Mouse (Mus musculus) erythroblast, embryonic 14.5 days (primary cell): Measurements from ENCODE around the gene Tmem199. TPM values are rescaled to one million over a fixed set of nuclear protein-coding genes. Genes with fewer than 3 reads are reported as not detected.
"Not testable (repeated sequence)": the region's sequence is repeated elsewhere in the genome, so short reads cannot be mapped to it uniquely, and the experiment has no call there.

Experiments
- H3K27me3 ChIP-seq: 2 replicates; pipeline ENCODE4 v1.6.1; 2012; ENCODE audit warnings: inconsistent platforms; ENCODE audit not compliant: control insufficient read depth
- H3K36me3 ChIP-seq: 2 replicates; pipeline ENCODE4 v1.6.1; 2012; ENCODE audit warnings: mild to moderate bottlenecking, inconsistent platforms; ENCODE audit not compliant: control insufficient read depth
- H3K4me1 ChIP-seq: 2 replicates; pipeline ENCODE4 v1.6.1; 2012; ENCODE audit warnings: inconsistent platforms; ENCODE audit not compliant: control insufficient read depth
- H3K4me3 ChIP-seq: replicated peaks from 2 replicates; pipeline ENCODE3; 2012; ENCODE audit warnings: moderate library complexity, mild to moderate bottlenecking, inconsistent platforms
- H3K9me3 ChIP-seq: 2 replicates; pipeline ENCODE4 v1.6.1; 2012; ENCODE audit warnings: low read length, inconsistent platforms, mixed read lengths; ENCODE audit not compliant: control insufficient read depth
- GATA1 ChIP-seq: IDR thresholded peaks from 2 replicates; pipeline ENCODE4 v1.6.1; 2012; ENCODE audit warnings: low read length, inconsistent platforms, mixed read lengths
- TAL1 ChIP-seq: IDR thresholded peaks from 3 replicates; pipeline ENCODE4 v1.6.1; 2012; ENCODE audit warnings: low read length, inconsistent platforms, mixed read lengths
- polyA plus RNA-seq: library from polyadenylated mRNA; stranded (reverse); fragments of >175 nt; gene quantifications from 2 replicates; pipeline ENCODE4 v1.2.3, GENCODE M21; 2012

Tmem199 gene
- polyA plus RNA-seq, 1 experiment: 0.55 TPM

GRCm38 (mm10) chr11:78547718-78548460, 35.9 kb upstream of the Tmem199 start:
- H3K4me1 ChIP-seq: peaks cover 43% of the 10 kb centered on the region
- peaks cover 26% of the 10 kb centered on the region for H3K36me3 ChIP-seq
- H3K27me3 ChIP-seq: no peaks in the 10 kb centered on the region
- TF ChIP-seq GATA1 (no peak), TAL1 (no peak)
- no peaks in the 10 kb centered on the region for H3K9me3 ChIP-seq
- no peak overlapping the region for H3K4me3 ChIP-seq

DNA sequence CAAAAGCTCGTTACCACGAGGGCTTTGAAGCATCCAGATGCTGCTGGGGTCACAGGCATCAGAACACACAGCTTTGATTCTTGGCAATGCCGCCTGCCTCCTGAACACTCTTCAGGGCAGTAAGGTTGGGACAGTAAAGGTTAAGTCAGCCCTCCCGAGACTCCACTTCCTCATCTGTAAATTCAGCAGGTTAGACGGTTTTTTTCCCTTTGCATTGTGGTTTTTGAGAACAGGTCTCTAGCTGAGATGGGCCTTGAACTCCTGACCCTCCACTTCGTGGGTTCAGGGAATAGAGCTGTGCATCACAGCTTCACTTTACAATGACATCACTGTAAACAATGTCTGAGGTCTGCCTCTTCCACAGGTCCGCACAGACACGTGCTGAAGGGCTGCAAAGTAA, 33.2 kb upstream of the Tmem199 start:
- no peaks in the 10 kb centered on the region for H3K9me3 ChIP-seq
- peaks cover 52% of the 10 kb centered on the region for H3K36me3 ChIP-seq
- TF ChIP-seq GATA1 (no peak), TAL1 (no peak)
- no peak overlapping the region for H3K4me3 ChIP-seq
- H3K27me3 ChIP-seq: no peaks in the 10 kb centered on the region
- peaks cover 32% of the 10 kb centered on the region for H3K4me1 ChIP-seq

GRCm38 (mm10) chr11:78544449-78545111, 32.6 kb upstream of the Tmem199 start:
- Histone ChIP-seq H3K36me3 (peaks cover 58% of the 10 kb centered on the region), H3K9me3 (no peaks in the 10 kb centered on the region), H3K27me3 (no peaks in the 10 kb centered on the region), H3K4me3 (no peak overlapping the region), H3K4me1 (peaks cover 26% of the 10 kb centered on the region)
- TF ChIP-seq TAL1: no peak
- TF ChIP-seq GATA1: no peak

- Histone ChIP-seq H3K36me3 (peaks cover 64% of the 10 kb centered on the region), H3K9me3 (no peaks in the 10 kb centered on the region), H3K4me3 (no peak overlapping the region), H3K4me1 (peaks cover 36% of the 10 kb centered on the region), H3K27me3 (no peaks in the 10 kb centered on the region)
- no peak for TF ChIP-seq GATA1
- no peak for TF ChIP-seq TAL1
Observed at GRCm38 (mm10) chr11:78540358-78540757, 28.4 kb upstream of the Tmem199 start.

GRCm38 (mm10) chr11:78536690-78537084, 24.7 kb upstream of the Tmem199 start:
- H3K36me3 ChIP-seq: peaks cover 34% of the 10 kb centered on the region
- TF ChIP-seq TAL1 (no peak), GATA1 (no peak)
- H3K4me1 ChIP-seq: peaks cover 40% of the 10 kb centered on the region
- H3K4me3 ChIP-seq: peak overlapping the region; percentile 77
- H3K27me3 ChIP-seq: no peaks in the 10 kb centered on the region
- H3K9me3 ChIP-seq: no peaks in the 10 kb centered on the region

DNA sequence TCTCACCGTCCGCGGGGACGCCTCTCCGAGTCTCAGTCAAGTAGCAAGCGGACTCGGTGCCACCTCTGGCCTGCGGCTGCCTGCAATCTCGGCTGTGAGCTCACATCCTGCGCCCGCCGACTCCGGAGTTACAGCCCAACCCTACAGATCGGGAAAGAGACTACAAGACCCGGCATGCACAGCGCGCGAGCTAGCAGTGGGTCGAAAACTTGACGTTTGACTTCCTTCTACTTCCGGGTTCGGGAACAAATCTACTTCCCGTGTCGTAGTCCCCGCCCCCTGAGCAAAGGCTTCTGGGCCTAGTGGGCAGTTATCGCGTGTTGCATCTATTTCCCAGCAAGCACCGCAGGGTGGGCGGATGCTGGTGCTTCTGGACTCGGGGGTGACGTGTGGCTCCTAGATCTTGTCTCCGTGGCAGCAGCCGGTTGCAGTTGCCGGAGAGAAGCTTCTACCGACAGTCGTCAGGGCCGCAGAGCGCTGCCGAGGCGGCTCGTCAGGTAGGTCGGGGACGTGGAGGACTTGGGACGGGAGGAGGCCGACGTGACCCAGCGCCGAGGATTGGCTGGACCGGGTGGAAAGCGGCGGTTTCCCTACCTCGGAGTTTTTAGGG, 24.2 kb upstream of the Tmem199 start, which contains the start of the genes Tnfaip1 and Ift20:
Gene Tnfaip1 (minus strand): TSS at position 253 of the 610 bp plus-strand sequence.
Gene Ift20 (plus strand): TSS at position 282 of the 610 bp plus-strand sequence.
- H3K36me3 ChIP-seq: peaks cover 29% of the 10 kb centered on the region
- H3K27me3 ChIP-seq: no peaks in the 10 kb centered on the region
- H3K4me1 ChIP-seq: peaks cover 40% of the 10 kb centered on the region
- H3K9me3 ChIP-seq: no peaks in the 10 kb centered on the region
- H3K4me3 ChIP-seq: peak within 1 kb of the TSS; percentile 77
- TF ChIP-seq TAL1: no peak
- TF ChIP-seq GATA1: peak; percentile 88

DNA sequence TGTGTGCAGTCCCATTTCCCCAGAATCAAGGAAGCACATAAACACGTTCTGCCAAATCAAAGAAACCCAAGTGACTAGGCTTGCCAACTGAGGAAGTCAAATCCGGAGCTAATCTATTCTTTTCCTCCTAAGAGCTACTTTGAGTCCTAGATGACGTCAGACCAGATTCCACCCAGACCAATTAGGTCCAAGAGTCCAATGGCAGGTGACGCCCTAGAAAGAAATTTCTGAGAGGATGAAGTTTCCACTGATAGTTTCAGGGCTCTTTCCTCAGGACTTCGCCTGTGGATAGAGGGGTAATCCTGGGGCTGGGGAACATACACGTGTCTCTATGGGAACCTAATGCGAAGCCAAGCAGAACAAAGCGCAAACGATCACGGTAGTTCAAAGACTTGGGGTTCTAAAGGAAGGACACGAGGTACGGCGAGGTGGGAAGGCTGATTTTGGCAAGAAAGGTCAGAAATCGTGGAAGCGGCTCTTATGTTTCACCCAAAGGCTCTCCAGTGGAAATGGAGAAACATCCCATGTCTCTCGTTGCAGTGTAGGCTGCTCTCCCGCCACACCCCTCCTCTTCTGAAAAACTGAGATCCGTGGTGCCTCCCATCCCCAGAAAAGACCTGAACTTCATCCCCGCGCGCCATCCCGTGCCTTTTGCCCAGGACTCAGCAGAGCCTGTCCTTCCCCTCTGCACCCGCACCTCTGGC, 23.6 kb upstream of the Tmem199 start:
- no peak for TF ChIP-seq TAL1
- no peak for TF ChIP-seq GATA1
- Histone ChIP-seq H3K27me3 (no peaks in the 10 kb centered on the region), H3K9me3 (no peaks in the 10 kb centered on the region), H3K4me1 (peaks cover 40% of the 10 kb centered on the region), H3K4me3 (peak overlapping the region; percentile 77), H3K36me3 (peaks cover 23% of the 10 kb centered on the region)

- H3K4me3 ChIP-seq: no peak overlapping the region
Observed at GRCm38 (mm10) chr11:78534516-78534915, 22.5 kb upstream of the Tmem199 start.

DNA sequence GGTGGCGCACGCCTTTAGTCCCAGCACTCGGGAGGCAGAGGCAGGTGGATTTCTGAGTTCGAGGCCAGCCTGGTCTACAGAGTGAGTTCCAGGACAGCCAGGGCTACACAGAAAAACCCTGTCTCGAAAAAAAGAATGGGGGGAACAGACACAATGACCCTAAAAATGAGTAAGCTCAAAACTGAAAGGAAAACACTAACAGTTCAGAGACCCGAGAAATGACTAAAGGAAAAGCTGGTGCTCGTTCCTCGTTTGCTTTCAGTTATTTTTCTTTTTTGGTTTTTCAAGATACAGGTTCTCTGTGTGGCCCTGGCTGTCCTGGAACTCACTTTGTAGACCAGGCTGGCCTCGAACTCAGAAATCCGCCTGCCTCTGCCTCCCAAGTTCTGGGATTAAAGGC, 19.5 kb upstream of the Tmem199 start:
- Histone ChIP-seq H3K4me1 (peaks cover 16% of the 10 kb centered on the region), H3K36me3 (peaks cover 28% of the 10 kb centered on the region)
- H3K4me3 ChIP-seq, H3K27me3 ChIP-seq, H3K9me3 ChIP-seq: not testable (repeated sequence)

More at GRCm38 (mm10) chr11:78534516-78534915, 22.5 kb upstream of the Tmem199 start:
- TF ChIP-seq TAL1: no peak
- no peak for TF ChIP-seq GATA1
- Histone ChIP-seq H3K9me3 (no peaks in the 10 kb centered on the region), H3K27me3 (no peaks in the 10 kb centered on the region), H3K36me3 (peaks cover 18% of the 10 kb centered on the region), H3K4me1 (peaks cover 40% of the 10 kb centered on the region)
